Mouse (Mus musculus) megakaryocyte, embryonic 14.5 days (primary cell): Measurements from ENCODE around the gene Lrguk. TPM values are rescaled to one million over a fixed set of nuclear protein-coding genes. Genes with fewer than 3 reads are reported as not detected.

Experiments used
- H3K27me3 ChIP-seq: replicated peaks from 2 replicates; pipeline ENCODE3; 2012; ENCODE audit warnings: inconsistent platforms
- H3K36me3 ChIP-seq: replicated peaks from 2 replicates; pipeline ENCODE3; 2012; ENCODE audit warnings: low read length, inconsistent platforms, mixed read lengths
- H3K4me1 ChIP-seq: 2 replicates; pipeline ENCODE4 v1.6.1; 2012; ENCODE audit warnings: inconsistent platforms
- H3K4me3 ChIP-seq: replicated peaks from 2 replicates; pipeline ENCODE3; 2012; ENCODE audit warnings: moderate library complexity, mild to moderate bottlenecking, inconsistent platforms
- H3K9me3 ChIP-seq: 2 replicates; pipeline ENCODE4 v1.6.1; 2012; ENCODE audit warnings: inconsistent platforms
- FLI1 ChIP-seq: IDR thresholded peaks from 2 replicates; pipeline ENCODE4 v1.6.1; 2012; ENCODE audit warnings: low read length, inconsistent platforms, mixed read lengths
- GATA1 ChIP-seq: IDR thresholded peaks from 3 replicates; pipeline ENCODE4 v1.6.1; 2012; ENCODE audit warnings: mixed read lengths, low read length, inconsistent platforms, borderline replicate concordance
- polyA plus RNA-seq: library from polyadenylated mRNA; stranded (reverse); fragments of >175 nt; gene quantifications from 2 replicates; pipeline ENCODE4 v1.2.3, GENCODE M21; 2012; ENCODE audit warnings: low replicate concordance; ENCODE audit not compliant: insufficient read depth

The Lrguk gene
- polyA plus RNA-seq, 1 experiment: not detected

- Histone ChIP-seq H3K27me3 (peaks cover 2% of the 10 kb centered on the region), H3K4me3 (peak overlapping the region; percentile 92), H3K9me3 (peaks cover 3% of the 10 kb centered on the region; the same call in 1 of the 2 replicates), H3K36me3 (no peaks in the 10 kb centered on the region), H3K4me1 (peaks cover 13% of the 10 kb centered on the region)
- TF ChIP-seq GATA1: no peak
- no peak for TF ChIP-seq FLI1
Measured at GRCm38 (mm10) chr6:34029746-34030027, 439 bp downstream of the Lrguk start.

- H3K4me3 ChIP-seq: no peak overlapping the region
- peaks cover 4% of the 10 kb centered on the region for H3K27me3 ChIP-seq
- H3K36me3 ChIP-seq: no peaks in the 10 kb centered on the region
- H3K4me1 ChIP-seq: peaks cover 13% of the 10 kb centered on the region
- H3K9me3 ChIP-seq: no peaks in the 10 kb centered on the region
- TF ChIP-seq GATA1 (no peak), FLI1 (no peak)
Measured at GRCm38 (mm10) chr6:34034096-34034495, 4.8 kb downstream of the Lrguk start.

GRCm38 (mm10) chr6:34034577-34035461 is 5.6 kb downstream of the Lrguk start:
- Histone ChIP-seq H3K27me3 (peaks cover 4% of the 10 kb centered on the region), H3K36me3 (no peaks in the 10 kb centered on the region), H3K9me3 (no peaks in the 10 kb centered on the region), H3K4me3 (no peak overlapping the region), H3K4me1 (peaks cover 6% of the 10 kb centered on the region)
- no peak for TF ChIP-seq GATA1
- no peak for TF ChIP-seq FLI1

GRCm38 (mm10) chr6:34040624-34041235 is 11.5 kb downstream of the Lrguk start:
- Histone ChIP-seq H3K9me3 (peaks cover 5% of the 10 kb centered on the region), H3K4me3 (peak overlapping the region; percentile 14), H3K27me3 (peaks cover 5% of the 10 kb centered on the region), H3K36me3 (no peaks in the 10 kb centered on the region), H3K4me1 (peaks cover 4% of the 10 kb centered on the region; the same call in 1 of the 2 replicates)
- TF ChIP-seq GATA1: no peak
- TF ChIP-seq FLI1: no peak

- peaks cover 2% of the 10 kb centered on the region for H3K27me3 ChIP-seq
- no peak overlapping the region for H3K4me3 ChIP-seq
- H3K36me3 ChIP-seq: no peaks in the 10 kb centered on the region
- H3K9me3 ChIP-seq: peaks cover 5% of the 10 kb centered on the region
- TF ChIP-seq FLI1 (no peak), GATA1 (no peak)
- H3K4me1 ChIP-seq: peaks cover 4% of the 10 kb centered on the region; the same call in 1 of the 2 replicates
Measured at GRCm38 (mm10) chr6:34041589-34042280, 12.5 kb downstream of the Lrguk start.

- H3K27me3 ChIP-seq: peaks cover 5% of the 10 kb centered on the region
- peaks cover 4% of the 10 kb centered on the region; the same call in 1 of the 2 replicates for H3K4me1 ChIP-seq
- TF ChIP-seq GATA1 (no peak), FLI1 (no peak)
- H3K9me3 ChIP-seq: peaks cover 5% of the 10 kb centered on the region
- no peaks in the 10 kb centered on the region for H3K36me3 ChIP-seq
- no peak overlapping the region for H3K4me3 ChIP-seq
Measured at GRCm38 (mm10) chr6:34044228-34044811, 15.1 kb downstream of the Lrguk start.

- TF ChIP-seq GATA1 (no peak), FLI1 (no peak)
- Histone ChIP-seq H3K36me3 (no peaks in the 10 kb centered on the region), H3K27me3 (peaks cover 5% of the 10 kb centered on the region), H3K9me3 (peaks cover 5% of the 10 kb centered on the region), H3K4me1 (peaks cover 4% of the 10 kb centered on the region; the same call in 1 of the 2 replicates), H3K4me3 (no peak overlapping the region)
Measured at GRCm38 (mm10) chr6:34044846-34045540, 15.7 kb downstream of the Lrguk start.

GRCm38 (mm10) chr6:34046551-34047186 is 17.4 kb downstream of the Lrguk start:
- H3K36me3 ChIP-seq: no peaks in the 10 kb centered on the region
- no peak for TF ChIP-seq GATA1
- no peak for TF ChIP-seq FLI1
- peaks cover 7% of the 10 kb centered on the region for H3K27me3 ChIP-seq
- H3K9me3 ChIP-seq: peaks cover 2% of the 10 kb centered on the region
- no peak overlapping the region for H3K4me3 ChIP-seq
- no peaks in the 10 kb centered on the region for H3K4me1 ChIP-seq

- H3K36me3 ChIP-seq: no peaks in the 10 kb centered on the region
- H3K9me3 ChIP-seq: no peaks in the 10 kb centered on the region
- no peak overlapping the region for H3K4me3 ChIP-seq
- peaks cover 9% of the 10 kb centered on the region for H3K27me3 ChIP-seq
- no peak for TF ChIP-seq FLI1
- TF ChIP-seq GATA1: no peak
- H3K4me1 ChIP-seq: no peaks in the 10 kb centered on the region
Measured at GRCm38 (mm10) chr6:34049433-34049832, 20.2 kb downstream of the Lrguk start.
